Mouse (Mus musculus) spleen, adult 2 months (tissue): Measurements from ENCODE around the gene Ddn. TPM values are rescaled to one million over a fixed set of nuclear protein-coding genes. Genes with fewer than 3 reads are reported as not detected.

Experiments used
- DNase-seq, 2 experiments: peaks; one replicate each; pipeline versions ENCODE4 v3.0.0 to v3.0.0-alpha.2; 2012 to 2021; ENCODE audit warnings: low spot score in 2 of 2, low read depth in 1 of 2
- H3K27ac ChIP-seq: fragments of 200-500 bp; 2 replicates; pipeline ENCODE4 v1.5.1; 2012; ENCODE audit warnings: low read length, inconsistent platforms; ENCODE audit not compliant: insufficient read depth
- H3K27me3 ChIP-seq: fragments of 200-500 bp; 2 replicates; pipeline ENCODE4 v1.6.1; 2012; ENCODE audit warnings: mild to moderate bottlenecking, moderate library complexity, low read length, inconsistent platforms; ENCODE audit not compliant: control insufficient read depth, insufficient read depth
- H3K36me3 ChIP-seq: fragments of 200-500 bp; 2 replicates; pipeline ENCODE4 v1.6.1; 2012; ENCODE audit warnings: mild to moderate bottlenecking, low read length, inconsistent platforms; ENCODE audit not compliant: control insufficient read depth, insufficient read depth
- H3K4me1 ChIP-seq: fragments of 200-500 bp; 2 replicates; pipeline ENCODE4 v1.6.1; 2011; ENCODE audit warnings: inconsistent platforms; ENCODE audit not compliant: control insufficient read depth, insufficient read depth, insufficient read length
- H3K4me3 ChIP-seq: fragments of 200-500 bp; 2 replicates; pipeline ENCODE4 v1.5.1; 2011; ENCODE audit warnings: mild to moderate bottlenecking, inconsistent platforms; ENCODE audit not compliant: insufficient read depth, insufficient read length; ENCODE audit errors: extremely low read depth
- CTCF ChIP-seq: fragments of 200-500 bp; IDR thresholded peaks from 2 replicates; pipeline ENCODE4 v1.5.1; 2011; ENCODE audit warnings: mild to moderate bottlenecking, inconsistent platforms; ENCODE audit not compliant: insufficient read depth, insufficient read length, insufficient replicate concordance; ENCODE audit errors: extremely low read depth
- POLR2A ChIP-seq: fragments of 200-500 bp; IDR thresholded peaks from 2 replicates; pipeline ENCODE4 v1.6.1; 2011; ENCODE audit warnings: low read depth, low read length, inconsistent platforms
- WGBS: fragments of 180-500 bp; shearing (Covaris S2); methylation state at CpG from one replicate; pipeline ENCODE4 v1.1.7; 2018; 5-methylcytosine and 5-hydroxymethylcytosine counted together
- polyA plus RNA-seq: library from polyadenylated mRNA; depleted of rRNA; stranded (reverse); fragments of >200 nt; gene quantifications from 2 replicates; pipeline ENCODE4 v1.2.3, GENCODE M21; 2012

Ddn gene
- polyA plus RNA-seq, 1 experiment, result 0.39 TPM

DNA sequence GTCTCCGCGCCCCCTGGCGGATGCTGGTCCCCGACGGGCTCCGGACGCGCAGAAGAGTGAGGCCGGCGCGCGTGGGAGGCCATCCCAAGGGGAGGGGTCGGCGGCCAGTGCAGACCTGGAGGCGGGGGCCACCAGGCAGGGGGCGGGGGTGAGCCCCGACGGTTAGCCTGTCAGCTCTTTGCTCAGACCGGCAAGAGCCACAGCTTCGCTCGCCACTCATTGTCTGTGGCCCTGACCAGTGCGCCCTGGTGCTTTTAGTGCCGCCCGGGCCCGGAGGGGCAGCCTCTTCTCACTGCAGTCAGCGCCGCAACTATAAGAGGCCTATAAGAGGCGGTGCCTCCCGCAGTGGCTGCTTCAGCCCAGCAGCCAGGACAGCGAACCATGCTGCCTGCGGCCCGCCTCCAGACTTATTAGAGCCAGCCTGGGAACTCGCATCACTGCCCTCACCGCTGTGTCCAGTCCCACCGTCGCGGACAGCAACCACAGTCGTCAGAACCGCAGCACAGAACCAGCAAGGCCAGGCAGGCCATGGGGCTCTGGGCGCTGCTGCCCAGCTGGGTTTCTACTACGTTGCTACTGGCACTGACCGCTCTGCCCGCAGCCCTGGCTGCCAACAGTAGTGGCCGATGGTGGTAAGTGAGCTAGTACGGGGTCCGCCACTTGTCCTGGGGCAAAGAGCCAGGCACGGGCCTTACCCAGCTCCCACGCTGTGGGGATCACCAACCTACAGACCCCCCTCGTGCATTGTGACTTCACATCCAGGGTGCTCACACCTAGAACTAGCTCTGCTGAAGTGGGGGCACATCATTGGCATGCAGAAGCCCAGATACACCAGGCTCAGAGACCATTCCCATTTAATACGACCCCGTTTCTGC, 19.4 kb downstream of the Ddn start, which contains the start of gene Wnt1:
Gene Wnt1, plus strand, starts transcription at position 197 of the 875 bp plus-strand sequence.
- H3K27ac ChIP-seq, result no peak within 1 kb of the TSS
- 10% methylated on average over 51 of the region's 51 CpGs for WGBS
- DNase-seq, result peak in 1 of 2 experiments; percentile 52
- H3K4me3 ChIP-seq, result no peak within 1 kb of the TSS
- H3K36me3 ChIP-seq, result no peaks in the 10 kb centered on the region
- TF ChIP-seq CTCF (peak; percentile 48; the same call in 1 of the 2 replicates), POLR2A (no peak)
- H3K27me3 ChIP-seq, result peaks cover 37% of the 10 kb centered on the region
- H3K4me1 ChIP-seq, result peaks cover 21% of the 10 kb centered on the region

GRCm38 (mm10) chr15:98788972-98789660, 20.2 kb downstream of the Ddn start:
- DNase-seq, result no peak
- 8% methylated on average over 24 of the region's 24 CpGs for WGBS
- Histone ChIP-seq H3K27ac (no peak overlapping the region), H3K27me3 (peaks cover 37% of the 10 kb centered on the region), H3K4me3 (no peak overlapping the region), H3K4me1 (peaks cover 21% of the 10 kb centered on the region), H3K36me3 (no peaks in the 10 kb centered on the region)
- TF ChIP-seq CTCF (no peak), POLR2A (no peak)

GRCm38 (mm10) chr15:98787930-98788329, 21.4 kb downstream of the Ddn start:
- WGBS, result 40% methylated on average over 4 of the region's 4 CpGs
- no peak for DNase-seq
- no peak overlapping the region for H3K27ac ChIP-seq
- peaks cover 17% of the 10 kb centered on the region for H3K4me1 ChIP-seq
- no peaks in the 10 kb centered on the region for H3K36me3 ChIP-seq
- TF ChIP-seq POLR2A, result no peak
- TF ChIP-seq CTCF, result no peak; the same call in 1 of the 2 replicates
- peaks cover 37% of the 10 kb centered on the region for H3K27me3 ChIP-seq
- H3K4me3 ChIP-seq, result no peak overlapping the region

- TF ChIP-seq CTCF, result no peak
- no peak for DNase-seq
- peaks cover 18% of the 10 kb centered on the region for H3K27me3 ChIP-seq
- H3K36me3 ChIP-seq, result no peaks in the 10 kb centered on the region
- H3K4me3 ChIP-seq, result no peak overlapping the region
- no peak overlapping the region for H3K27ac ChIP-seq
- 65% methylated on average over 7 of the region's 7 CpGs for WGBS
- peaks cover 3% of the 10 kb centered on the region; the same call in 1 of the 2 replicates for H3K4me1 ChIP-seq
These were observed 23.5 kb downstream of the Ddn start for GRCm38 (mm10) chr15:98785744-98786143.

GRCm38 (mm10) chr15:98781166-98781565, 28.1 kb downstream of the Ddn start:
- no peak for DNase-seq
- Histone ChIP-seq H3K27me3 (peaks cover 39% of the 10 kb centered on the region), H3K4me1 (peaks cover 23% of the 10 kb centered on the region), H3K4me3 (no peak overlapping the region), H3K36me3 (no peaks in the 10 kb centered on the region), H3K27ac (no peak overlapping the region)
- WGBS, result 54% methylated on average over 6 of the region's 6 CpGs
- TF ChIP-seq CTCF (no peak), POLR2A (no peak)

DNA sequence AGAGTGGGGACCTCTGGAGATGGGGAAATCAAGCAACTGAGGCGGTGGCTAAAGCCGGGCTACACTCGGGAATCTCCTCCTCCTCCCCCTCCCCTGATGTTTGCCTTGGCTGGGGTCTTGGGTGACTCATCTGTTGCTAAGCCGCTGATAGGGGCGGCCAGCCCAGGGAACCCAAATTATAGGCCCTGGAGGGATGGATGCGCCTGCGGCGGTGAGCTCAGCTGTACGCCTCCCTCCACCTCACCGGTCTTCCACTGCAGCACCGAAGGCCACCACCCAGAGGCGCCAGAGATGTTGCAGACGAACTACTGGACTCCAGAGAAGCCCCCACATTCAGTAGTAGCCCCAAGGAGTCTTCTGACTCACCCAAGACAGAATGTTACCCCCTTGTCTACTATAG, 28.7 kb downstream of the Ddn start:
- Histone ChIP-seq H3K4me3 (no peak overlapping the region; the same call in 1 of the 2 replicates), H3K27me3 (peaks cover 41% of the 10 kb centered on the region), H3K27ac (no peak overlapping the region), H3K4me1 (peaks cover 29% of the 10 kb centered on the region), H3K36me3 (no peaks in the 10 kb centered on the region)
- TF ChIP-seq CTCF (no peak), POLR2A (no peak)
- DNase-seq, result no peak
- WGBS, result 41% methylated on average over 13 of the region's 13 CpGs
